Mouse (Mus musculus) stomach, postnatal 0 days (tissue): Measurements from ENCODE around the gene Tmem213.

Experiments used
- CTCF ChIP-seq: IDR thresholded peaks from 2 replicates; pipeline ENCODE4 v1.5.1; 2016; ENCODE audit warnings: antibody characterized with exemption, low read depth, mild to moderate bottlenecking, moderate library complexity
- EP300 ChIP-seq: optimal IDR thresholded peaks from 2 replicates; pipeline ENCODE3; 2016; ENCODE audit warnings: antibody characterized with exemption

- TF ChIP-seq CTCF = peak; percentile 33
- TF ChIP-seq EP300 = no peak
Observed at GRCm38 (mm10) chr6:38129883-38130282, 20.8 kb downstream of the Tmem213 start.
